Mouse (Mus musculus) CD4-positive, CD25-positive, alpha-beta regulatory T cell, adult 2 months (primary cell): ENCODE results near the gene Pcbp4.
A peak's percentile ranks its signal among the peaks of the same experiment; 100 is the strongest.

Experiments
- DNase-seq: peaks from one replicate; pipeline ENCODE4 v3.0.0-alpha.2; 2012; ENCODE audit warnings: low read depth, low spot score

Gene Pcbp4

GRCm38 (mm10) chr9:106463122-106464063, 10.3 kb downstream of the Pcbp4 start:
- no peak for DNase-seq

DNA sequence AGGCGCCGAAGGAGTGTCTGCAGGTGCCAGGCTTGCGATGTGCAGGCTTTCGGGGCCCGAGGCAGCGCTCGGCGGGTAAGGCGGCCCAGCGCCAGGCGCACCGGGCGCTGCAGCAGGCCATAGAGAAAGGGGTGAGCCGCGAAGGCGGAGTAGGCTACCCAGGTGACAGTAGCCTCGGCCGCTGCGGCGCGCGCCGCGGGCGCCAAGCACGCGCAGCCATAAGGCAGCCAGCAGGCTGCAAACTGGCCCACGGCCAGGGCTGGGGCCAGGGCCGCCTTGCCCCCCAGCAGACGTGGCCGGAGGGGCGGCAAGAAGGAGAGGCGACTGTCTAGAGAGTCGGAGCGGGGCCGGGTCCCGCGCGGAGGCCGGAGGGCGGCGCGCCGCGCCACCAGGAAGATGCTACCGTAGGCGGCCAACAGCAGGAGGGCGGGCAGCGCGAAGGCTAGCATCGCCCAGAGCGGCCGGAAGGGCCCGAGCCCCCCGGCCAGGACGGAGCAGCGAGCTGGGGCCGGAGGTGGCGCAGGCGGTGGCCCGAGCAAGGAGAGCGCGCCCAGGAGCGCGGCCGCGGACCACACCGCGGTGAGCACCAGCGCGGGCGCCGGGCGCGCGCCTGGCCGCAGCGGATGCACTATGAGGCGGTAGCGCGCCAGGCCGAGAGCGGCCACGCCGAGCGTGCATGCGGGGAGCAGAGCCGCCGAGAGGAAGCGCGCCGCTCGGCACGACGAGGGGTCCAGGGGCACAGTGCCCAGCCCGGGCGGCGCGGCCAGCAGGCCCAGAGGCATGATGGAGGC, 11.9 kb downstream of the Pcbp4 start:
- peak; percentile 46 for DNase-seq

- no peak for DNase-seq
Observed at GRCm38 (mm10) chr9:106465571-106466200, 12.6 kb downstream of the Pcbp4 start, which contains the start of gene Gpr62. TSS of gene Gpr62 (minus strand) at chr9:106465938.

DNA sequence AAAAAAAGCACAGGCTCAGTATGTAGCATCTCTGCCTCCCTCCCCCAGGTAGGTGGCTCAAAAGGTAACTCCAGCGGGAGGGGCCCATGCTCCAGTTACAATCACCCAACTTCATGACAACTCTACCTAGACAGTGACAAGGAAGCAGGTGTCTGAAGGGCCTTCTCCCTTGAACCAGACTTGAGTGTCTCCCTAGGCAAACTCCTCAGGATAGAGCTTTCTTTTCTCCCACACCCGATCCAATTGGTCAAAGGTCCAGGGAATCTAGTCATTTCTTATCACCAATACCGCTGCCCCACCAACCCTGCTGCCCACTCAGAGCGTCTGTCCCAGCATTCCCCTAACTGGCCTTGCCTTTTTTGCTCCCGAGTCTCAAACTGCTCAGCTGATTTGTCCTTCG, 13.6 kb downstream of the Pcbp4 start:
- no peak for DNase-seq

DNA sequence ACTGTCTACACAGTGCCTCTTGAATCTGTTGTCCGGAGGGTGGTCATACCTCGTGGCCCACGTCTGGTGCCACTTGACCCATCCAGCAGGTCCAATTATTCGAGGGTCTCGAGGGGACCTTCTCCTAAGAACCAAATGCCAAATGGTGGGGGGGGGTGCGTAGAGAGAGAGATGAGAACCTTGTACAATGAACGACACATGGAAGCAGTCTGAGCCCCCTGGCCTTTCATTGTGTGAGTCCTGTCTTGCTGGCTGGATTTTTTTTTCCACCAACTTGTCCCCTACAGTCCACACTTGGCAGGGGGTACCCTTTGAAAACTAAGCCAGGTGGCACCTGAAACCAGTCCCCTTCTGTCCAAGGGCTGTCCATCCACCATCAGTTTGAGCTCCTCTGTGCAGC, 14.7 kb downstream of the Pcbp4 start:
- DNase-seq = no peak

DNA sequence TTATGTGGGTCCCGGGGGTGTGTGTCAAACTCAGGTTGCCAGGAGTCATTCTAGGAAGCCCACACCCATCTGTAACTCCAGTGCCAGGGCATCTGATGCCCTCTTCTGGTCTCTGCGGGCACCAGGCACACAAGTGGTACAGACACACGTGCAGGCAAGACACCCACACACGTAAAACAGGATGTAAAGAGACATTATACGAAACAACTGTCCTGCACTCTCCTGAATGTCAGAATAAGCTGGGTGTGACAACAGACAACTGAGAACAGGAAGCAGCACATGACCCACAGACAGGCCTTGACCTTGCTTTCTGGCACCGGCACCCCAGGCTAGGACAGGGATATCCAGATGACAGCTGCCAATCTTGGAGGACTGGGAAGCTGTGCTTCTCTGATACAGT, 16.2 kb downstream of the Pcbp4 start:
- peak; percentile 50 for DNase-seq

DNA sequence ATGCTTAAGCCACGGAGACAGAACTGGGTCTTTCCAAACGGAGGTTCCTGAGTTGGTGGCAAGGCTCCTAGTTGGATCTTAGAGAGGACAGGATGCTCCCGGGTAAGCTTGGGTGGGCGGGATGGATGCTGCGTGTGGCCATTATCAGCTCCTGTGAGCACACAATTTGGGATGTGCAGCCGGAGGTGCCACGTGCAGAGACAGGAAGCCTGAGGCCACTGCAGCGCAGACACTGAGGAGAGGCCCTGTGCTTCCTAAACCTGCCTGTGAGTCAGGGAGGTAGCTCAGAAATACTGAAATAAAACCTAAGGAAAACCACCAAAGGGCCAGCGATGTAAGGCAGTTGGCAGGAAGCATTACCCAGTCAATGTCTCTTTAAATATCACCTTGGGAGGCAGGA, 16.7 kb downstream of the Pcbp4 start:
- no peak for DNase-seq

- no peak for DNase-seq
Observed at GRCm38 (mm10) chr9:106470991-106471750, 18.1 kb downstream of the Pcbp4 start.

GRCm38 (mm10) chr9:106471892-106472291, 18.8 kb downstream of the Pcbp4 start:
- no peak for DNase-seq

DNA sequence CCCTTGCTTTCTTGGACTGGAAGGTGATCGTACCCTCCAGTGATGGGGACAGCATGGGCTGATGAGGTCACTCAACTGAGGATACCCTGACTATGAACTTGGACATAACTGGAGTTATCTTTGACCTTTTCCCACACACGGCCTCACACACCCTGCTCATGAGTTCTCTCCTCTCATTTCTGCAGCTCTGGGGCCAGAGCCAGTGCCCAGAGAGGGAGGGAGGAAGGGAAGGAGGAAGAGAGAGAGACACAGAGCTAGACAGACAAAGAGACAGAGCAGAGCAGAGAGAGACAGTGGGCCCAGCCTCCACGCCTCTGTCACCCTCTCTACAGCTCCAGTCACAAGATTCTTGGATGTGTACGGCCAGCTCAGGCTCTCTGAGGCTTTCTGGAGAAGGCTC, 19.2 kb downstream of the Pcbp4 start:
- no peak for DNase-seq

DNA sequence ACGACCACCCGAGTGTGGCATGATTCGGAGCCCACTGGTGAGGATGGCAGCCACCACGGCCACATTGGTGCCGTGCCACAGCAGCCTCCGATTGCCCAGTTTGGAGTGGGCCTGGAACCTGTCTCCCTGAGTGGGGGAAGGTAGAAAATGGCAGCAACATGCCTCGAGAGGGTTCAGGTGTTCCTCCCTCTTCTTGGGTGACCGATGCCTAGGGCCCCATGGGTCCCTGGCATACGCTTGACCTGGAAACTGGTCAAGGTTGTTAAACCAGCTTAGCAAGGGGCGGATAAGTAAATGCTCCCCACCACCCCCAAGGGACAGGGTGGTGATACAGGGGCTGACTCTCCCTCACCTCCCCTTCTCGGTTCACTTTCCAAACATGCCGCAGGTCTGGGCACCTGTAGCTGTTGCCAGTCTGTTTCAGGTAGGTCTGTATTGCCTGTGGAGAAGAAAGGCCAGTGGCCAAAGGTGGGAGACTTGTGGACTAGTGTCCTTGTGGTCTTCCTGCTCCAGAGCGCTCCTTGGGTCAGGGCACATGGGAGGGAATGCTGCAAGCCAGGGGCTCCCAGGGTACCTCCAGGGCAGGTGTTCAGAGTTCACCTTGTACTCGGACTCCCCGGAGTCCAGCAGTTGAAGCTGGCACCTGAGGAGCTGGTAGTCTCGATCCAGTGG, 20.1 kb downstream of the Pcbp4 start:
- no peak for DNase-seq

DNA sequence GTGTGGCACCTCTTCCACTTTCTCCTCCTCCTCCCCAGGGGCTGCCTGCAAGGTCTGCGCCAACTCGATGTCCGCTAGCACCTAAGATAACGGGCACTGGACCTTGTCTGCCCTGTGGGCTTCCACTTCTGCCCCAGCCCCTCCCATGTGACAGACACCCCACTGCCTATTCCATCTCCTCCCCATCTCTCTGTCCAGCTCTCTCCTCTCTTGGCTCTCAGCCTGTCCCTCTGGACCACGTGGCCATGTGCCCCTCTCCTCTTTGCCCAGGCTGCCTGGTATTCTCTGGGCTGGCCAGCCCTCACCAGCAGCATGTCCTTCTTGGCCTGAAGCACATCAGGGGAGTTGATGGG, 20.6 kb downstream of the Pcbp4 start:
- no peak for DNase-seq

DNA sequence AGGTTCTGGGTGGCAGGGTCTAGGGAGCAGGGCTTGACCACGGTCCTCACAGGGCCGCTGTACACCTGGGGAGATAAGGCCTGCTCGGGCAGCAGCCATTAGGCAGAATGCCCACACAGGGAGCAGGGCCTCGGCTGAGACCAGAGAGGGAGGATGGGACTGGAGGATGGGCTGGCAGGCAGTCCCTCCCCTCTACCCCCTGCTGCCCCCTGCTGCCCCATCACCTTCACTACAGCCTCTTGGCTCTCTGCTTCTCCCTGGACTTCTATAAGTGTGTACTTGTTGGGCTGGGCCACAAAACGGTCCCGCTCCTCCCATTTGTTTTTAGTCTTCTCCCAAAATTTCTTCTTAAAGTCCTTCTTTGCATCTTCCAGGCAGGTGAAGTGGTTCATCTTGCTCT, 21.4 kb downstream of the Pcbp4 start:
- peak; percentile 83 for DNase-seq

GRCm38 (mm10) chr9:106475046-106475445, 22.0 kb downstream of the Pcbp4 start:
- DNase-seq = peak; percentile 25

DNA sequence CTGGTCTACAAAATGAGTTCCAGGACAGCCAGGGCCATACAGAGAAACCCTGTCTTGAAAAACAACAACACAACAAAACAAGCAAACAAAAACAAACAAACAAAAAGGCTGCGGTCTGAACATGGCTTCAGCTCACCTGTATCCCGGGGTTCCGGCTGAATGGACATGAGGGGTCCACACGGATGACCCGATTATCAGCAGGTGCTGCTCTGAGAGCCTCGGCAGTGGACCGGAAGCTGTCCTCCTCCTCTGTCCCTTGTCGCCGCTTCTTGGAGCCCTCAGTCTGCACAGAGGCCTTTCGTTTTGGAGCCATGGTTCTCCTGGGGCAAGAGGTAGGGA, 22.5 kb downstream of the Pcbp4 start, which contains the start of gene Rrp9:
Gene Rrp9 (plus strand): TSS at position 301 of the 339 bp plus-strand sequence.
- no peak for DNase-seq

DNA sequence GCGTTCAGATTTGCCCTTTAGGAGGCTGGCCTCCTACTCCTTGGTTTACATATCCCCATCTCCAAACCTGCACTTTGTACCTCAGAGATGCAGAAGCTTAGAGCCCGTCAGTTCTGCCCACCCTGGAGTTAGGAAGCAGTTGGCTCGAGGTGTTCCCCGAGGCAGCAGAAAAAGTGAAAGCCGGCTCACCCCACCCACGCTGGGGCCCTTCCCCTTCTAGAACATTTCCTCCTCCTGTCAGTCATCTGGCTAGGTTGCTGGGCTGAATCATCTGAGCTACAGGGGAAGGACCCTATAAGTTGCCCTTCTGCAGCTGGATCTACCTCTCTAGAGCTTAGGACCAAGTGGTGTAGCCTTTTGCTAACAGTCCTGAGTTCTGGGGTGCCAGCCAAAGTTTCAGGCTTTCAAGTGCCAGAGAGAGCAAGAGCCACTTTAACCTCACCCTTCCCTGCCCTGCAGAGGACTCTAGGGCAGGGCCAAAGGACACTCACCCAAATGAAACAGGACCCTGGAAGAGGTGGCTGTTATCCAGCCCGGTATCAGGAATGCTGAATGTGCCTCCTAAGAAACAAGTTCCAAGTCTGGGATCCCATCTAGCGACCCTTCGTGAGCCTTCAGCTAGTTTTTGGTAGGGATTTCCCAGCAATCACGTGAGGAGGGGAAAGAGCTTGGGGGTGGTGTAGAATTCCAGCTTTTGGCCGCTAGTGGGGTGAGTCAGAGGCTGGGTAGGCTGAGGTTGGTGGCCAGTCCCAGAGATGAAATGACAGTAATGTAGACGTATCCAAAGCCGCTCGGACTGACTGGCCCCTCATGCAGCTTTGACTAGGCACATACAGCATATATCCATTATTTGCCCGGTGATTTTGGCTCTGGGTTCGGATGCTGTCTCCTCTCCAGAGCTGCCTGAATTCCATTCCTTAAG, 23.2 kb downstream of the Pcbp4 start:
- DNase-seq = peak; percentile 78

DNA sequence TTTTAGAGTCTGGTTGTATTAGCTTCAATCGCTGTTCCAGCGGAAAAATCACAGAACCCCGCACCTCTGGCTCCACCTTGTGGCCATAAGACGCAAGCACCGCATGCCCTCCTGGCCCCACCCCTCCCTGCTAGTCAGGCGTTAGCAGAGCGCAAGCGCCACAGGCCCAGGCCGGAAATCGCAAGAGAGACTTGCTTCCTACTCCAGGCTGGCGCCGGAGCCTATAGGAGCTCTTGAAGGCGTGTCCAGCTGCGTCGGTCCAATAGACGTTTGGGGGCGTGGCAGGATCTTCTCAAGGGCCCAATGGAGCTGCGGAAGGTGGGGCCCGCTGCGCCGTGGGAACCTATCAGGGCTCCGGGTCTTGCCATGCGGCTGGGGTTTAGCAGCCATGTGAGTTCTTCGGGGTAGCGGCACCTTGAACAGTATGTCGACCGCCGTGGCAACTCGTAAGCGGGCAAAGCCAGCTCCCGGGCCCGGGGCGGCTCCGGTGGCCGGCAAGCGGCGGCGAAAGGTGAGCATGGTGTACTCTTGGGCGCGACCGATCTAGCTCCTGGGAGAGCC, 23.9 kb downstream of the Pcbp4 start, which contains the start of gene Parp3:
Gene Parp3 (minus strand): TSS at position 26 of the 561 bp plus-strand sequence.
- DNase-seq = peak; percentile 100

- peak; percentile 32 for DNase-seq
Observed at GRCm38 (mm10) chr9:106477649-106478048, 24.6 kb downstream of the Pcbp4 start.

DNA sequence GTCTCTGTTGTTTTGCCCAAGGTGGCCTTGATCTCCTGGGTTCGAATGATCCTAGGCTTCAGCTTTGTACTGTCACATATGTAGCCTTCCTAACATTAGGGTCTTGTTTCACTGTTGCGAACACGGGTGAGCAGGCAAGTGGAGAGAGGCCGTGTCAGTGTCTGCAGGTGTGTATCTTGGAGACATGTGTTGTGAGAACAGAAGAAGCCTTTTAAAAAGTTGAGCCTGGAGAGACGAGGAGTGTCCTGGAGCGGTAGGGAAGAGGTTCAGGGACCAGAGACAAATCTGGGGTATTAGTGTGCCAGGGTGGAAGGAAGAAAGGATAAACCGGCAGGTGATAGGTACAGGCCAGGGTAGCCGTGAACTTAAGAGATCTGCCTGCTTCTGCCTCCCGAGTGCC, 25.0 kb downstream of the Pcbp4 start:
- no peak for DNase-seq
